Mouse (Mus musculus) layer of hippocampus, adult 11-12 months (tissue): ENCODE measurements around the gene Sdhaf2.
"Not testable (repeated sequence)": the region's sequence is repeated elsewhere in the genome, so short reads cannot be mapped to it uniquely, and the experiment has no call there.

Experiments
- DNase-seq: peaks from one replicate; pipeline ENCODE4 v3.0.0; 2022; ENCODE audit warnings: low spot score

Gene Sdhaf2

DNA sequence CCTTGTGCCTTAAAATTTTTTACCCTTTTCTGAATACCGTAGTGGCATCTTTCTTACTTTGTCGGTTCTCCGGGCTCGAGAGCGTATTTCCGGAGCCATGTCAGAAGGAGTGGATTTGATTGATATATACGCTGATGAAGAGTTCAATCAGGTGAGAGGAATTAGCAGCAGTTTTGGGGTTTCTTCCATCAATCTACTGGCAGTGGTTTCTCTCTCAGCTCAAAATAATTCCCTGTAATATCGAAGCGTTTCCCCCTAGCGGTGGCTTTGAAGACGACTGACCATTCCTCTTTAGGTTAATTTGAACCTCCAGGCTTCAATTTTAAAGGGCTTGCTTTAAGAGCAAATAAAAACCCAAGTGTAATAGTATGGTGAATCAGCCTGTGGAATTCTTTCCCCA lies at the start of gene Sdhaf2:
Gene Sdhaf2, minus strand, starts transcription at position 233 of the 400 bp plus-strand sequence.
- DNase-seq = peak; percentile 53

- no peak for DNase-seq
These were observed 43.7 kb upstream of the Sdhaf2 start for GRCm38 (mm10) chr19:10569627-10570026.

DNA sequence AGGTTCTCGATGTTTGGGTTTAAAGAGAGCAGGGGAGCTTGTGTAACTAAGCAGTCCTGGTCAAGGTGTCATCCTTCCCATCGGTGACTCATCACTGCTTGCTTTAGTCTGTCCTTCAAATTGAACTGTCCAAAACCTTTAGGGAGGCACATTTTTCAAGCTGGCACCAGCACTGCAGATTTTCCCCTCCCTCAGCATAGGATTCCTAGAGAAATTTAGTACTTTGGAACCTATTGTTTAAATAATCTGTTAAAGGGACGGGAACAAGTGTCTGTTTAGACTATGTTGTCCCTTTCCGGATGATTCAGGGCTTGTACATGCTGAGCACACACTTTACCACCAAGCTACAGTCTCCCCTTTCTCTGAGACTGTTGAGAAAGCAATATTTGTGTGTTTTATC lies 39.3 kb upstream of the Sdhaf2 start:
- DNase-seq = no peak

DNA sequence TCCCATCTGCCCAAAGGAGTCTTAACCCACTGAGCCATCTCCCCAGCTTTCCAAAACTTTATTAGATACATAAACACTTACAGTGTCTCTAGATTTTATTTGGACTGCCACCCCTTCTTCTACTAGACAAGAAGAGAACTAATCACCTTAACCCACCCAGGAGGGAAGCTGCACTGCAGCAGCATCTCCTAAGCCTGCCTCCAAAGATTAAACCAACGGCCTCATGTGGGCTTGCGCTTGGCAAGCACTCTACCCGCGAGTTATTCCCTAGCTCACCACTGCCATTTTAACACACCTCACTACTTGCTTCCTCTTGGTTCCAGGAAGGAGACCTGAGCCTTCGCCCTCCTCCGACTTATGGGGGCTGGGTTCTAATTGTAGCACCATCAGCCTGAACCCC lies 38.3 kb upstream of the Sdhaf2 start:
- DNase-seq = no peak

GRCm38 (mm10) chr19:10562351-10562750 lies 36.4 kb upstream of the Sdhaf2 start:
- no peak for DNase-seq

DNA sequence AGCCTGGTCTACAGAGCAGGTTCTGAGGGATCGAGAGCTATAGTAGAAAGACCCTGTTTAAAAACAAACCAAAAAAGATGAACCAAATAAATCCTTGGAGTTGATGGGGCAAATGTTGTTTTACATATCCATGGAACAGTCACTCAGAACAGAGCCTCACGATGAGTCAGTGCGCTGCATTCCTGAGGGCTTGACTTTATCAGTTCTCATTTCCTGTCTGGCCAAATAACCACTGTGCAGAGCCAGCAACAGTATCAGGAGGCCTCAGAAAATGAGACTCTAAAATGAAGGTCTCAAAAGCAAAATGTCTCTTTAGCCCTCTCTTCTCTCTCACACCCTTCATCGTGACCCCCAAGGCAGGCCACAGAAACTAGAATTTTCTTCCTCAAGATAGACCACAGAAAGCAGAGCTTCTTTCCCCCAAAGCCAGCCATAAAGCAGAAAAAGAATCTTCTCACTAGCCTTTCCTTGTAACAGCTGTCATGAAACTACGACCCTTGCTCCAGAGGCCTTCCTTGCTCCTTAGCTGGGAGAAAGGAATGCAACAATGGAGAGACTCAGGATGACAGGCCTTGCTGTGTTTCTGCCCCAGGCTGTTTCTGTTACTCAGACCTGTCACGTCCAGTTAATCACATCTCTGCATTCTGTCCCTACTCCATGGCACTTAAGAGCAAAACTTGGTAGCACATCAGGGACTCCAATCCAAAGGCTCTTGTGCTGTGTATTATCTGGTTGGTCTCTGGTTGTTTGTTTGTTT lies 35.8 kb upstream of the Sdhaf2 start:
- DNase-seq = no peak

GRCm38 (mm10) chr19:10560108-10560507 lies 34.2 kb upstream of the Sdhaf2 start:
- DNase-seq = no peak

- not testable (repeated sequence) for DNase-seq
These were observed 32.0 kb upstream of the Sdhaf2 start for GRCm38 (mm10) chr19:10557837-10558375.

GRCm38 (mm10) chr19:10557430-10557829 lies 31.5 kb upstream of the Sdhaf2 start:
- DNase-seq = no peak

GRCm38 (mm10) chr19:10557001-10557400 lies 31.1 kb upstream of the Sdhaf2 start:
- DNase-seq = no peak

DNA sequence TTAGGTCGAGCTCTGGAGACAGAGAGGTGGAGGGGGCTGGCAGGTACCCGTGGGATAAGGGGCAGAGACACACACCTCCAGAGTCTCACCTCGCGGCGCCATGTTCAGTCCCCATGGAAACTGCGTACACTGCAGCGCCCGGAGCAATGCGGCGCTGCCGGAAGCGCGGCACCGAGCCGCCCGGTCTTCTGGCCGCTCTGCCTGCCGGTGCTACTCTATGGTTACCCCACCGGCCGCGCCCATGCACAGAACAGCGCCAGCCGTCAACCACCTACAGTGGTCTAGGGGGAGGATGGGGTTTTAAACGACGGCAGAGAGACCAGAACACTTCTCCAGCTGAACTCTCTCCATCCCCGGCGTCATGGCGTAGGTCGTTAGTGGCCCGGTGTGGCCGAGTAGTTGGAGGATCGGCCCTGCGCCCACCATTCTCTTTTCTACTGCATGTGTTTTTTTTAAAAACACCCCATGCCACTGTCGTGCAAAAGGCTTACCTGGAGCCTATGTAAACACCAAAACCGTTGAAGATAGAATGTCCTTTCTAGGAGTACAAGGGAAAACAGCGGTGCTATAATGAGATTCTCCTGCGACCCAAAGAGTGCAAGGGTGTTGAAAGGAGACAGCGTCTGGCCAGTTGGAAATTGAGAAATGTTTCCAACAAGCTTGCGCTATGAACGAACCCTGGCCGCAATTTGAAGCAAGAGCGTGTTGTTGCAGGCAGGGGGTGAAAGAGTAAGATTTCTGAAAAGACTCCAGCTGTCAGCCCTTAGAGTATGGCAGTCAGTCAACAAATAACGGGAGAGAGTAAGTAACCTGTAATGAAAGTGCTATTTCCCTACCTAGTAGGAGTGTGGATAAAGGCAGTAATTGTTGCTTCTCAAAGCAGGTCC lies 29.9 kb upstream of the Sdhaf2 start, which contains the start of gene Tmem216:
Gene Tmem216, minus strand, starts transcription at position 615 of the 887 bp plus-strand sequence.
- DNase-seq = peak; percentile 86

- no peak for DNase-seq
These were observed 13.5 kb upstream of the Sdhaf2 start for GRCm38 (mm10) chr19:10539454-10539853.

DNA sequence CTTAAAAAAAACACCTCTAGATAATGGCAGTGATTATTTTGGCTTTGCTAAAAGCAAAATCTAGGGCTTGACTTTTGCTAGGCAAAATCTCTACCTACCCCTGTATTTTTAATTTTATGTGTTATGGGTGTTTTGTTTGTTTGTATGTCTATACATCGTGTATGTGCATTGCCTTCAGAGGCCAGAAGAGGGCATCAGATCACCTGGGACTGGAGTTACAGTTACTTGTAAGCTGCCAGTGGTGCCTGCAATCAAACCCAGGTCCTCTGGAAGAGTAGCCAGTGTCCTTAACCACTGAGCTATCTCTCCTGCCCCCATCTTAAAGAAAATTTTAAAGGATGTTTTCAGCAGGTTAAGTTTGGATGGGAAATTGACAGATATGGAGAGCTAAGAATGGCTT lies 4.1 kb upstream of the Sdhaf2 start:
- DNase-seq = no peak

DNA sequence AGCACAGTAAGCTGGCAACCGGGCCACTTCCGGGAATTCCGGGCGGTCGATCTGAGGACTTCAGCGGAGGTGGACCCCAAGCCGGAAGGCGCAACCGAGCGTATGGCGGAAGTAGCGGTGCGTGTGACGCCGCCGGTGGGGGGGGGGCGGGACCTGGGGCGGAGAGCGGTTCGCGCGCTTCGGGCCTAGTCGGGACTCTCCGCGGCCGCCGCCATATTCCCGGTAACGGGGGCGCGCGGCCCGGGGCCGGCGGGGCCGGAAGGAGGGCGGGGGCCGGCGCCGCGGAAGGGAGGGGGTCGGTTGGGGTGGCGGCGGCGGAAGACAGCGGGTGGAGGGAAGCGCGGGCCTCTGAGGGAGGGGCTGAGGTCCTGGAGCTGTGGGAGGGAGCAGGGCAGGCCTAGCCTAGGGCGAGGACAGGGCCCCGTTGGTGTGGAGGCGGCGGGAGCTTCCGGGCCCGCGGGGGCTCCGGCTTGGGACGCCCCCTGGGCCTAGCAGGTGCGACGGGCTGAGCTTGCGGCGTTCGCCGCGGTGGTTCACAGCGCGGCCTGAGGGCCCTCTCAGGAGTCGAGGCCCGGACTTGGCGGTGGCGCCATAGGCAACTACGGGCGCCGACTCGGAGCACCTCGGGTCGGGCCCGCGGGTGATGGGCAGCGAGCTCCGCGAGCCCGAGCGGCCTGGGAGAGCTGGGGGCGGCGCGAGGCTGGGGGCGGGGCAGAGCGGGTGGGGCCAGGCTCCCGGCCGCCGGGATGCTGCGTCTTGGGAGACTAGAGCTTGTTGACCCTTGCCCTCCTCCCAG lies 638 bp downstream of the Sdhaf2 start, which contains the start of gene Cpsf7:
Gene Cpsf7, plus strand, starts transcription at position 161 of the 796 bp plus-strand sequence.
- peak; percentile 90 for DNase-seq

GRCm38 (mm10) chr19:10524784-10525105 lies 1.2 kb downstream of the Sdhaf2 start:
- no peak for DNase-seq

DNA sequence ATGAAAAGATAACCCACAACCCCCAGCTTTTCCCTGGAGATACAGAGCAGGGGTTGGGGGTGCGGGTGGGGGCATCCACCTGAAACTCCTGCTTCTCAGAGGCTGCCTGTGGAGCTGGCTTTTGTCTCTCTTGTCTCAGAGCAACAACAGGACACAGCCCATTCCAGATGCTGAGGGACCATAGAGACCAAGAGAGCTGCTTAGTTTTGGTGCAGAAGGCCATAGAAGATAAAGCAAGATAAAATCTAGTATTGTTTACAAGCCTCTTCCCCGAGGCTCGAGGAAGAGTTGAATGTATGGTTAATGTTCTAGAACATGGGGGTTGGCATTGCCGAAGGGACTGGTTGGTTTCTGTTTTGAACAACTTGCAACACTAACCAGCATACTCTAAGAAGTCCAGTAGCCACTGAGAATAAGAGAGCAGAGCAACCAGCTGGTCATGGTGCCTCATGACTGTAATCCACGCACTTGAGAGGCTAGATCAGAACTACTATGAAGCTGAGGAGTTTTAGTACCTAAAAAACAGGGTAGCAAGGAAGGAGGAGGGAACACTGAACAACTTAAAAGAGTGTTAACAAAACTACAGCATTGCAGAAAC lies 2.4 kb downstream of the Sdhaf2 start:
- no peak for DNase-seq

DNA sequence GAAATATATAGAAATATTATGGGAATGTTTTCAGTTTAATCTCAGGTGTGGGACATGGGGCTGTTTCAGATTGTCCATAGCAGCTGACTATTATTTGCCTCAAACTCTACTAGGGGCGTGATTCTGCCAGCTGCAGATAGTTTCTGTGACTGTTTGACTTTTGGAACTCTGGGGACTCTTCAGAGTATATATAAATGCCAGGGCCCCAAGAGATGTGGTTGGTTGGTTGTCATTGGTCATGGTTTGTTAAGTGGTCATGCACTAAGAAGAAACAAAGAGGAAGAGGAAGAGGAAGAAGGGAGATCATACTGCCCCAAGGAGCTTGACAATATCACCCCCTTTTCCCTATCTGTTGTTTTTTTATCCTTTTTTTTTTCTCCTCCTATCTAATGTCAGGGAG lies 4.0 kb downstream of the Sdhaf2 start:
- no peak for DNase-seq

DNA sequence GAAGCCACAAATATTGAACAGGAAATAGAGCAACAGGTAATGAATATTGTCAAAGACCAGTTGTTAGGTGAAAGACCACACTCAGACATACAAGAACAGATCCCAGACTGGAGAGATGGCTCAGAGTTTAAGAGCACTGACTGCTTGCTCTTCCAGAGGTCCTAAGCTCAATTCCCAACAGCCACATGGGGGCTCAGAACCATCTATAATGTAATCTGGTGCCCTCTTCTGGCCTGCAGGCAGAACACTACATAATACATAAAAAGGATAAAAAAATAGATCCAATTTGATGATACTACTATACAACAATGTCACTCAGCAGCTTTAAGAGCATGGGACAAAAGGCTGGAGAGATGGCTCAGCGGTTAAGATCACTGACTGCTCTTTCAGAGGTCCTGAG lies 5.6 kb downstream of the Sdhaf2 start:
- DNase-seq = no peak

- DNase-seq = no peak
These were observed 15.1 kb downstream of the Sdhaf2 start for GRCm38 (mm10) chr19:10510759-10511330.

DNA sequence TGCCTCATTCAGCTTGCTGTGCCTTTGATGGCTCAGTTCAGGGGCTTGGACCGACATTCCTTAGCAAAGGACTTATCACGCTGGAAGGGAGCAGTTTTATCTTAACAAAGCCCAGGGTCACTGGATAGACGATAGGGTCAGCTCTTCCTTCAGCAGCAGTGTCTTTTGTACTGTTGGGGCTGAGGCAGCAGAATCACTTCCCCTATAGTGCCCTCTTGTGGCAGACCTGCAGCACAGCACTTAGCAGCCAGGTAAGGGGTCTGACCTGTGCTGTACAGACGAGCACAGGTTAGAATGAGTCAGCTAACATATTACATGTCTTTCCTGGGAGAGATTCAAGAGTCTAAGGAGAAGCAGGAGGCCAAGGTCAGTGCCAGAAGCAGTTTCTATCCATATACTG lies 23.4 kb downstream of the Sdhaf2 start:
- no peak for DNase-seq

- no peak for DNase-seq
These were observed 25.4 kb downstream of the Sdhaf2 start for GRCm38 (mm10) chr19:10500581-10500980.
